Mouse (Mus musculus) urinary bladder, postnatal 4 days (tissue): ENCODE data around the gene Kpnb1.
A peak's percentile ranks its signal among the peaks of the same experiment; 100 is the strongest.

ENCODE experiments used
- DNase-seq, 2 experiments: peaks; one replicate each; pipeline ENCODE4 v3.0.0; 2021 to 2022; ENCODE audit warnings: low spot score in 2 of 2

Gene Kpnb1

DNA sequence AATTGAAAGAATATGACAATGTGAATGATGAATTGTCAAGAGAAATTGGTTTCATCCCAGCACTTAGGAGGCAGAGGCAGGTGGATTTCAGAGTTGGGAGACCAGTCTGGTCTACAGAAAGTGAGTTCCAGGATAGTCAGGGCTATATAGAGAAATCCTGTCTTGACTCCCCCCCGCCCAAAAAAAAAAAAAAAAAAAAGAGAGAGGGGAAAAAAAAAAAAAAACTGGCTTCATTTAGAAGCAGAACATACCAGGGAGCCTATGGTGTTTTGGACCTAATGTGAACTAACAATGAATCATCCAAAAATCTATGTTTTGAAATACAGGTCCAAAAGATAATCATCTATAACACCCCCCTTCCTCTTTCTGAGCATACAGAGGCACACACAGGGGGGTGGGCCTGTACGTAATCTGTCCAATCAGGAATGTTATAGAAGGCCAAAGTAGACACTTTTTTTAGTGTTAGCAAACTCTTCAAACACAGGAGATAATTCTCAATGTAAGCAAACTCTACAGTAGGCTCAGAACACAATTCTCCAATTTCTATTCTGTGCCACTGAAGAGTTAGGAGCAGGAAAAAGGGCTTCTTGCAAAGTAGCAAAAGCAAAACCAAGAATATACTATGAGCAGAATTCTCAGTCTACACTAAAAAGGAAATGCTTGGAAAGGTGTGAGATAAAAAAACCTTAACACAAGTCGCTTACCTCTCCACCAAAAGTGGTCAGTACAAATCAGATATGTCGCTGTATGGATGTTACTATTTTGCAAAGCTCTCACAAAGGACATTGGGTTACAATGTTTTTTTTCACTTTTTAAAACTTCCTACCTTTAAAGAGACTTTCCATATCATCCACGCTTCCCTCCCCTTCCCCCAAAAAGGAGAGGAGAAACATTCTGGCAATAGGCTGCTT is 1.7 kb downstream of the Kpnb1 start:
- DNase-seq: no peak

DNA sequence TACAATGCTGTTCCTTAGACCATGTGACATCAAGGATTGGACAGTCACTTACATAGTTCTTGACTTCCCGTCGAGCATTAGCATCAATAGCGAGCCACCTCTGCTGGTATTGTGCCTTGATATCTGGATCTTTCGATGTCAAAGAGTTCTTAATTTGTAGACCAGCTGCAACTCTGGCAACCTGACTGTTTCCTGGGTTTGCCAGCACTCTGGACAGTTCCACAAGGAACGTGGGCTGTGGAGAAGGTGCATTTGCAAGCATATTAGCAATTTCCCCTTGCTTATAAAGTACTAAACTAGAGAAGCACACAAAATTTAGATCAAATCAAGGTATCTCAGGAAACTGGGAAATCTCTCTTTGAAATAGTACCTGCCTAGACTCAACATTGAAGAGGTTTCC is 2.8 kb downstream of the Kpnb1 start:
- DNase-seq: no peak

DNA sequence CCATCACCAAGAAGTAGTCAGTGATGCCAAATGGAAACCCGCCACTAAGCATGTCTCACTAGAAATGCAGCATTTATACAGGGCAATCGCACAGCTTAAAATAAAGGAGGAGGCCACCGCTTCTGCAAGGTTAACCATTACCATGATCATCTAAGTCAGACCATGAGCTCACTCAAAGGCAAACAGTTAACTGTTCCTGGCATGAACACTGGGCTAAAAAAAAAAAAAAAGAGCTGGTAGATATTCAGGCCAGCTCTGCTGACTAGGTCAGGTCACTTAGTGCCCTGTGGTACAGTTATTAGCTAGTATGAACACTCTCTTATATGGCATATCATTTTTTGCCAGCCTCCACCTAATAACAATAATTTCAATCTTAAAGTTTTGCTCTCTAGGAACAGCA is 5.2 kb downstream of the Kpnb1 start:
- DNase-seq: no peak

DNA sequence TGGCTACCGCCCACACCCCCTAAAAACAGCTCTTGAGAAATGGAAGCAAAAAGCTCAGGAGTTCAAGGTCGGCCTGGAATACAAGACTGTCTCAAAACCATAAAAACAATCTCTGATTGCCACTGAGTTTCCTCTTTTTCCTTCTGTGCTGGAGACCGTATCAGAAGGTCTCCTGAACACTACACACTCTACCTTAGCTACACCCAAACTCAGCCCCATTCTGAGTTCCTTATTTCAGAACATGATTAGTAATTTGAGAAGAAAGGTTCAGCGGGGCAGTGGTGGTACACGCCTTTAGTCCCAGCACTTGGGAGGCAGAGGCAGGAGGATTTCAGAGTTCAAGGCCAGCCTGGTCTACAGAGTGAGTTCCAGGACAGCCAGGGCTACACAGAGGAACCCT is 6.6 kb downstream of the Kpnb1 start:
- DNase-seq: no peak

DNA sequence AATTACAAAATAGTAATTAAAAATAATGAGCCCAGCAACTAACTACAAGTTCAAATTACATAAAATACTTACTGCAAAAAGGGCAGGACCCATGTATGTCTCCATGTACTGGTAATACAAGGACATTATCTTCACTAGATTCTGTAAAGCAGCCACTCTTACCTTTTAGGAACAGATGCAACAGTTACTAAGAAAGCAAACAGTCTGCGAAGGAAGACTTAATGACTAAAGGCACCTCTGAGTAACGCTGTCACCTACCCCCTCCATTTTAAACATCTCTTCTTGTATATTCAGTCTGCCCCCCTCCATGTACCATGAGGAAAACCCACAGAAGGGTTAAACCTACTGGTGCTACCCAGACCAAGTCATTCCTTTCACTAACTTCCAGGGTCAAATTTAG is 9.5 kb downstream of the Kpnb1 start:
- no peak for DNase-seq

DNA sequence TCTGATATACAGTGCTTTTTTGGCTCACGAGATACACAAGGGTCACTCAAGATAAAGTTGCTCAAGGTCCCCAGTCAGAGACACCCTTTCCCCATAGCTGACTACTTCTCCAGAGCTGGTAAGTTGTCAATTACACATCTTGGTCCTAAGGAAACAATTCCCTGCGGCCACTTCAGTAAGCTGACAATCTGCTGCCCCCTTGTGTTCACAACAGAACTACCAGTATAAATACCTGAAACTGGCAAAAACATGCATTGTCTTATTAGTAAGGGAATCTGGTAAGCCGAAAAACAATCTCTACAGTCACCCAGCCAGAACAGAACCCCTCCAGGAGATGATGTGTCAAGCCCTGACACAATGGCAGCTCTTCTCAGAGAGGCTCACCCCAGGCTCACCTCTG is 10.8 kb downstream of the Kpnb1 start:
- no peak for DNase-seq

DNA sequence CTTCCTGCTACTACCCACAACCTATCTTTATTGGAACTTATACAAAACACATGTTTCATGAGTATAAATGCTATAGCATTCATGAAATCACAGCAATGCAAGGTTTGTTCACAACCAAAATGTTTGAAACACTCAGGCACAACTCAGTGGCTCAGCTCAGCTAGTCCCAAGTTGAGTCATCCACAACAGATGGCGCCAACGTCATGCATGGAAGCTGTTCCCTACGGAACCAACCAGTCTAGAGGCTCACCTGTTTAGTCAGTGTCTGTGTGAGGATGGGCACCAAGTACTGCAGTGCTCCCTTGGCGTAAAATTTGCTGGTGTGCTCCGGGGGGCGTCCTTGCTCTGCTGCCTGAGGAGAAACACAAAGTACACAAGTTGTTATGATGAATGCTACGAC is 12.2 kb downstream of the Kpnb1 start:
- no peak for DNase-seq

DNA sequence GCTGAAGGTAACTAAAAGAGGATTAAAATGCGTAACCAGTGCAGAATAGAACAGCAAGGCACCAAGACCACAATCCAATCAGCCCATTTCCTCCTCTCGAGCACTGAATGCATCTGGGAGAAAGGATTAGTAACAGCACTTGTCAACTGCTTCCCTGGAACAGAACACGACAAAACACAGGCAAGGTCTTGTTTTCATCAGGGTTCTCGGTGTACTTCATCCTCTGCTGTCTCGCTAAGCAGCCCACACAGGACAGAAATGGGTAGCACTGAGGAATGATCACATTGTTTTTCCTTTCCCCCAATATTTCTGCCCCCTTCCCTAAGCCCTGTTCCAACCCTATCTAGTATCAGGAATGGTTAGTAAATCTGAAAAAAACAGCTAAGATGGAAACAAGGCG is 27.3 kb downstream of the Kpnb1 start:
- DNase-seq: no peak

DNA sequence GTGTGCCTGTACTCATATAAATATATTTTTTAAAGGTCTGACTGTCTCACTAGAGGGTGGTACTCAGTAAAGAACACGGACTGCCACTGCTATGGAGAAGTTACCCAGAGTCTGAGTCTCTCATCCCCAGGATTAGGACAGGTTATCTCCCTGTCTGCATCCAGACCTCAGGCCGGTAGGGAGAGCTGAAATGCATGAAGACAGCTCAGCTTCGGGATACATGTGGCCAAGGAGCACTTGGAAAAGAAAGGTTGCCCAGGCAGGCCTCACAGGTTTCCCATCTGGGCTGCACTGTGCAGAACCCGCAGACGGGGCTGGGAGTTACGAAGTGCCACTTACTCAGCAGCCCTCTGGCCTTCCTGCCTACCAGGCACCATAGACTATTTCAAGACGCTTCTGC is 30.7 kb downstream of the Kpnb1 start:
- DNase-seq: no peak

DNA sequence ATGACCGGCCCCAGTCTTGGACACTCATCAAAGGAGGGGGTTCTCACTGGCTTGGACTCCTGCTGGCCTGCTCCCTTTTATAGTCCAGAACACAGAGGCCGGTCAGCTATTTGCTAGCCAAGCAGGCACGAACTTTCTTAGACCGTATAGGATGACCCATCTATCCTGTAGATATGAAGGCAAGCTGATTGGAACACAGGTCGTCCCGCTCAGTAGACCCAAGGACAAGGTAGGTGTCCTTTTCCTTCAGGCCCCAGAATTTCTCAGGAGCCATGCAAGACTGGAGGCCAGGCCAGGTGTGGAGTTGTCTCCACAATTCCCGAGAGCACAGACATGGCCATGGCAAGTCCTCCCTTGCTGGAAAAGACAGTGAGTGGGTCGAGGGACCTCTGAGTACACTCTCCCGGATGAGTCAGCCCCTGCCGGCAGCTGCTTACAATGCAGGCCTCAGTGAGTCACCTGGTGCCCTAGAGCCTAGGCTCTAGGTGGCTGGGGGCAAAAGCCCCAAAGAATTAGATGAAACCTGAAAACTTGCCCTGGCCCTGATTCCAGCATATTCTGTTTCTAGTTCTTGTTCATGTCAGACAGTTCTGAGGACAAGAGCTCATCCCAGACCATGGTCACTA is 34.9 kb downstream of the Kpnb1 start:
- no peak for DNase-seq

DNA sequence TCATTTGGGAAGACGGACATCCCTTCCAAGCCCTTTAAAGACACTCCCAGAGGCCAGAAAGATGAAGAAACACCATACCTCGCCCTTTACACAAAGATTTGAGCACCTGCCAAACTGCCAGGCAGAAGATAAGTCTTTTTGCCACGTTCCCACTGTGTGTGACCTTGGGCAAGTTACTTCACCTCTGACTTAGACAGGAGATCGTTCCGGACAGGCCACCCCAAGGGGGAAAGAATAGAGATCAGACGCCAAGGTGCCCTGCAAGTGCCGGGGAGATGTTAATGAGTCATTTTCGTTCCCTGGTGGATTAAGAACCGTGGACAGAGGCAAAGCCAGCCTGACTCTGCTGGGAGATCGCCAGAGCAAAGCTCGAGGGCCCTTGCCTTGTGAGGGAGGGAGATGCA is 35.7 kb downstream of the Kpnb1 start:
- DNase-seq: peak in 1 of 2 experiments; percentile 52

DNA sequence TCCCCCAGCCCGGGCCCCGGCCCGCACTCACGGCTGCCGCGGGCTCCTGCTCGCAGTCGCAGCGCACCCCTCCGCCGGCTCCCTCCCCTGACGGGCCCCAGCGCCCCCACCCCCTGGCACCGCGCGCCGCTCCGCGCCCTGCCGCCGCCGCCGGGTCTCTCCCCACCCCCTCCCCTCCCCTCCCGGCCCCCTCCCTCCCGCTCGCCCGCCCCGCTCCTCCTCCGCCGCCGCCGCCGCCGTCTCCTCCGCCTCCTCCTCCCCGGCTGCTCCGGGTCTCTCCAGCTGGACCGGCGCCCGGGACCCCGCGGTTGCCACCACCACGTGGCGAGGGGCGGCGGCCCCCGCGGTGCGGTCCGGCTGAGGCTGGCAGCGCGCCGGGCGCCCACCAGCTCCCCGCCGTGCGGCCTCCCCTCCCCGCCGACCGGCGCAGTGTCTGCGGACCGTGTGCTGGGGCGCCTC is 36.3 kb downstream of the Kpnb1 start, which contains the start of gene Tbkbp1:
Tbkbp1 (minus strand) TSS at position 153 of the 459 bp plus-strand sequence.
- no peak for DNase-seq

DNA sequence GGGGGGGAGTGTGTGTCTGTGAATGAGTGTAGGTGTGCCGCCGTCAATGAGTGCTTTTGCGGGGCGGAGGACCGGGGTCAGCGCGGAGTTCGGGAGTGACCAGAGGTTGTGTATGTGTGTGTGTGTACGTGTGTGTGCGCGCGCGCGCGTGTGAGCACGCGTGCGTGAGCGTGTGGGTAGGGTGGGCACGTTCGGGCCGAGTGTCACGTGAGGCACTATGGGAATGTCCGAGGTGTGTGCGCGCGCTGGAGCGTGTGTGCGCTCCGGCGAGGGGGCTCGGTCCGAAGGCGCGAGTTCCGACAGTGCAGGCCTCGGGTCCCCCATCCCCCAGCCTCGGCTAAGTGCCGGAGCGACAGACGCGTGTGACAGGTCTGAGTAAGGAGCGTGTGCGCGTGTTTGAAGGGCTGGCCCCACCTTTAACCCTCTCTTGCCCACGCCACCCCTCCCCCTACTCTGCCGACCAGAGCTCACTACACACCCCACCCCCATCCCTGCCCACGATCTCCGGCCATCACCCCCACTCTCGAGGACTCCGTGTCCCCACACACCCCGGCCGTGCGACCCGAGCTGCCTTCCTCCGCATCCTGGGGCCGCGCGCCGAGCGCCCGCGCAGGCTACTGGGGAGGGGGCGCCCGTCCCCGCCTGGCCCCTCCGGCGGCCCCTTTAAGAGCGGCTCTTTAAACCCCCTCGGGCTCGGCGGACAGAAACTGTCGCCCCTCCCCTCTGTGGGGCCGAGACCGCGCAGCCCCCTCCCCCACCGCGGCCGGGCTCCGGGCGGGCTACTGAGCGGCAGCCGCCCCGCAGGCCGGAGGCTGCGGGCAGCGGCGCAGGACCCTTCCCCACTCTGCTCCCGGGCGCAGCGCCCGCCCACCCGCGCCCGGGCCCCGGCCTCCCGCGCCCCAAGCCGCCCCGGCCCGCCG is 37.0 kb downstream of the Kpnb1 start:
- DNase-seq: peak; percentile 56 to 68

DNA sequence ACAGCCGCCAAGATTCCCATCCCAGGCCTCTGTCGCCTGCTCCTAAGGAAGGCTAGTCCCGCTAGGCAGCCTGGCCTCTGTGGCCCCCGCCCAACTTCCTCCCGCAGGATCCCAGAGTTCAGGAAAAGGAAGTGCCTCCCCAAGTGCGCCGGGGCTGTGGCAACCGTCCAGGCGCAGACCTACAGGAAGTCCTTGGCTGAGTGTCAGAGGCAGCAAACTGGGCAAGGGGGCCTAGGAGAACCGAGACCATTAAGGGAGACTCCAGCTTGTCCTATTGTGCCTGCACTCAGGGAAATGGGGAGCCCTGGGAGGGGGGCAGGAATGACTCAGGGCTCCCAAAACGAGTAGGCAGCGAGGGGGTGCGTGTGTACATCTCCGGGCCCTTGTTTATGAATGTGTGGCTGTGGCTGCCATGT is 37.7 kb downstream of the Kpnb1 start:
- peak; percentile 67 to 71 for DNase-seq

DNA sequence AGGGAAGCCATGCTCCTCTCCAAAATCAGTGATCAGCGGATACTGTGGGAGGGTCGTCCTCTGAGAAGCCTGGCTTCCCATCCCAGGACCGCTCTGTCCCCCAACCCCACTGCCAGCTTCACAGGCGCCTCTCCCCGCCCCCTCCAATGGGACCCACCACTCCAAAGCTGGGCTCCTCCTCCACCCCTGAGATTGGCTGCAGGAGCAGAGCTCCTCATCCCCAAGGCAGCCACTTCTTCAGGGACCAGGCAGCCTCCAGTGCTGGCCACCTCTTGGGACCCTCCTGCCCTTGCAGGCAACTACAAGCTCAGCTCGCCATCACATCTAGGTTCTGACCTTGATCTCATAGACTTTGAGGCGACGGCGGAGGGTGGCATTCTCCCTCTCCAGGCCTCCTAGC is 38.7 kb downstream of the Kpnb1 start:
- DNase-seq: no peak

DNA sequence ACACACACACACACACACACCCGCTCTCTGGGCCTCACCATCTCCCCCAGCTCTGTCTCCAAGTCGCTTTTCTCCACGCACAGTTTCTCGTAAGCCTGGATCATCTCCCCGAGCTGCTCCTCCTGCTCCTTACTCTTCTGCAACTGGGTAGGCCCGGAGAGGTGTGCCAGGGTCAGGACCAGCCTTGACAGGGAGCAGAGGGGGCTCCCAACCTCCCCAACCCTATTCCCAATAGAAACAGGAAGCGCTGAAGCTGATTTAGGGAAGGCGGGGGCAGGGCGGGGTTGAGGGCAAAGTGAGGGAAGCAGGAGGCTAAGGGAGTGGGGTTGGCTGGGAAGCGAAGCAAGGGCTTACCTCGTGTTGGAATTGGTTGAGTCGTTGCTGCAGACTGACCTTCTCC is 39.1 kb downstream of the Kpnb1 start:
- DNase-seq: no peak

DNA sequence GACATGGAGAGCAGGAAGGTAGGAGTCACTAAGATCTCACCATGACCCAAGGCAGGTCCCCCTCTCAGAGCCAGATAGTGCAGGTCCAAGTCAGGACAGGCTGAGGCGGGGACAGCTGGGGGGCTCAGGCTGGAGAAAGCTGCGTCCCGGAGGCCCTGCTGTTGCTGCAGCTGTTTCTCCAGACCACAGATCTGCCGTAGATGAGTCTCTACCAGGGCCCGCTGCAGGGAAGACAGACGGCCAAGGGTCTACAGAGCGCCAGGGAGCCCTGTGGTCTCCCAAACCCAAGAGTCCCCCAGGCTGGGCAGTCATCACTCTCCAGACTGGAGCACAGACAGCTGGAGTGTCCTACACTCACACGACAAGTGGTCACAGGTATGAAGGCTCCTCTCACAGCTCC is 40.3 kb downstream of the Kpnb1 start:
- no peak for DNase-seq

DNA sequence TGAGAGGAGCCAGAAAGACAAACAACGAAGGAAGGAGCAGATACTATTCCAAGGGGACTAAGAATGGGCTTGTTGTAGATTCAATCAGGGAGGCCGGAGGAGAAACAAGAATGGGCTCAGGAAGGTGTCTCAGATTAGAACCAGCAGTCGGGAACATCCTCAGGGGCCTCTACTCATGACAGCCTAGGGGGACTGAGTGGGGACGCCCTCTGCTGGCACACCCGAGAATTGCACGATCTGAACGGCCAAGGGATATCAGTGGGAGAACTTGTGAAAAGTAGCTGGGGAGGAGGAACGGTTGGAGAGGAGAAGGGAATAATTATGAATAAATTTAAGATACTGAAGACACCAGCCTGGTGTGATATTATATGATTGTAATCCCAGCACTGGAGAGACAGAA is 41.0 kb downstream of the Kpnb1 start:
- peak; percentile 63 to 79 for DNase-seq

DNA sequence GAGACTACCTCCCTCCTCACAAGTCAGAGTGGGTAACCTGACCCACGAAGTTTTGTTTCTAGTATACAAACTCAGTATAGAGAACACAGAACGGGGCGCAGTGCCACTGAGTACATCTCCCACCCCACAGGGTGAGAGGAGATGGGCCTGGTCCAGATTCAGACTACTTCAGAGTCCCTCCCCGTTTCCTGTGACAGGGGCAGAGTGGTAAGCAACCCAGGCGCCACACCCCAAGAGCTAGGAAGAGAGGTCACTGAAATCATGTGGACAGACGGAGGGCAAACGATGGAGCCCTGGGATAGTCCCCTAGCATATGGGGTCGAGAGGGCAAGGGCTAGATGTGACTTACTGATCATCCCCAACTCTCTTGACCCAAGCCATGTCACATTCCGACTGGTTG is 41.7 kb downstream of the Kpnb1 start:
- DNase-seq: no peak

DNA sequence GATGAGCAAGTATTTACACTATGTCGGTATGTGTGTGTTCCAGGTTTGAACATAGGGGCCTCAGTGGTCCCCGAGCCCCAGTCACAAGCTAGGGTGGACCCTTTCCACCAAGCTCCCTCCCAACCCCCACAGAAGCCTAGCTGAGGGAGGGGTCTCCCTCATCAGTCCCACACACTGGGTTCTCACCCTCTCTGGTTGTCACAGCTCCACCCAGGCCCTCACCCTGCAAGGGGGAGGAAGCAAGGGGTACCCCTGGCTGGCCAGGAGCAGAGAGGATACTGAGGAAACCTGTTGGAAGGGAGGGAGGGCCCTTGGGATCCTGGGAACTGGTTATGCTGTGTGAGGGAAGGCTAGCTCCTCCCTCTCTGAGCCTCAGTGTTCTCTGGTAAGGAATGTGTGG is 42.4 kb downstream of the Kpnb1 start:
- DNase-seq: no peak

DNA sequence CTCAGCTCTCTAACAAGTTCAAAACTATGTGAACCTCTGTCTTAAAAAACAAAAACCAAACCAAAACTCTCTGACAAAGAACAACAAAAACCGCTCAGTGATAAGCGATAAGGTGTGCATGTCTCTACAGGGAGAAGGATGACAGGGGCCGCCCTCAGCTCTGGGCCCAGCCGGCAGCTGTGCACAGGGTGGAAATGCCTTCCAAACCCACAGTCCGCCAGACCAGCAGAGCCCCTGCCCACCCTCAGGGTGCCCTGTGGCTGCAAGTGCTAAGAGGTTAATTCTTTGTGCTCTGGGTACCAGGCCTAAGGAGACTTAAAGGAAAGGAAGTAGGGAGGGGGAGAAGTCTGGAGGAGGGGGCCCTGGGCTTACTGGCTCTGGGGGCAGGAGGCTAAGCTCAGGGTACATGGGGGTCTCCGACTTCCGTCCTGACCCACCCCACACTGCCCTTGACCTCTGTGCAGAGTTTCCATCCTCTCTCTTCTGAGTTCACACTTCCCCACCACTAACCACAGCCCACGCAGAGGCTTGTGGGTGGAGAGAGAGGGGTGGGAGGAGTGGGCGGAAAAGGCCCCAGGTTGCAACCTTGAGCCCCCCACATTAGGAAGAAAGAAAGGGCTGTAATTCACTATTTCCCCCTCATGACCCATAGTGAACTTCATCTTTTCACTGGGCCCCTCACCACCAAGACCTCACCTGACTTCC is 44.3 kb downstream of the Kpnb1 start:
- no peak for DNase-seq
